Mouse (Mus musculus) thymus, postnatal 4 days (tissue): ENCODE data around the gene Gal3st4.
"Not testable (repeated sequence)": the region's sequence is repeated elsewhere in the genome, so short reads cannot be mapped to it uniquely, and the experiment has no call there.

Experiments used
- DNase-seq: peaks from one replicate; pipeline ENCODE4 v3.0.0; 2021

The Gal3st4 gene

GRCm38 (mm10) chr5:138260834-138261233 lies 11.8 kb downstream of the Gal3st4 start:
- no peak for DNase-seq

- no peak for DNase-seq
Measured at GRCm38 (mm10) chr5:138260051-138260450, 12.6 kb downstream of the Gal3st4 start.

GRCm38 (mm10) chr5:138258993-138259392 lies 13.6 kb downstream of the Gal3st4 start:
- DNase-seq = no peak

- no peak for DNase-seq
Measured at GRCm38 (mm10) chr5:138258542-138258941, 14.1 kb downstream of the Gal3st4 start.

GRCm38 (mm10) chr5:138258078-138258477 lies 14.6 kb downstream of the Gal3st4 start:
- DNase-seq = no peak

- DNase-seq = no peak
Measured at GRCm38 (mm10) chr5:138257585-138257978, 15.1 kb downstream of the Gal3st4 start.

GRCm38 (mm10) chr5:138256966-138257584 lies 15.6 kb downstream of the Gal3st4 start:
- no peak for DNase-seq

- DNase-seq = no peak
Measured at GRCm38 (mm10) chr5:138256094-138256467, 16.6 kb downstream of the Gal3st4 start.

- DNase-seq = peak; percentile 88
Measured at GRCm38 (mm10) chr5:138255353-138256093, 17.1 kb downstream of the Gal3st4 start, which contains the start of gene Lamtor4. TSS of gene Lamtor4 (plus strand) at chr5:138255482.

GRCm38 (mm10) chr5:138253061-138253460 lies 19.6 kb downstream of the Gal3st4 start:
- DNase-seq = no peak

- DNase-seq = no peak
Measured at GRCm38 (mm10) chr5:138251144-138251543, 21.5 kb downstream of the Gal3st4 start.

GRCm38 (mm10) chr5:138241511-138241910 lies 31.1 kb downstream of the Gal3st4 start:
- no peak for DNase-seq

GRCm38 (mm10) chr5:138234224-138234623 lies 38.4 kb downstream of the Gal3st4 start:
- DNase-seq = no peak

- DNase-seq = no peak
Measured at GRCm38 (mm10) chr5:138233778-138234177, 38.9 kb downstream of the Gal3st4 start.

- no peak for DNase-seq
Measured at GRCm38 (mm10) chr5:138229511-138229910, 43.1 kb downstream of the Gal3st4 start.

- peak; percentile 77 for DNase-seq
Measured at GRCm38 (mm10) chr5:138228026-138228425, 44.6 kb downstream of the Gal3st4 start.

GRCm38 (mm10) chr5:138227367-138227766 lies 45.3 kb downstream of the Gal3st4 start:
- DNase-seq = no peak

GRCm38 (mm10) chr5:138226491-138226890 lies 46.1 kb downstream of the Gal3st4 start:
- no peak for DNase-seq

GRCm38 (mm10) chr5:138225700-138226099 lies 46.9 kb downstream of the Gal3st4 start, which contains the start of gene Nxpe5:
TSS of gene Nxpe5 (plus strand) at chr5:138225898.
- DNase-seq = no peak

- DNase-seq = no peak
Measured at GRCm38 (mm10) chr5:138223287-138223686, 49.4 kb downstream of the Gal3st4 start.

- DNase-seq = peak; percentile 95
Measured at GRCm38 (mm10) chr5:138222111-138222510, 50.5 kb downstream of the Gal3st4 start.

- no peak for DNase-seq
Measured at GRCm38 (mm10) chr5:138219864-138220263, 52.8 kb downstream of the Gal3st4 start.

- not testable (repeated sequence) for DNase-seq
Measured at GRCm38 (mm10) chr5:138216632-138217031, 56.0 kb downstream of the Gal3st4 start.
